Mouse (Mus musculus): ENCODE data around the gene Slc41a2.

The Slc41a2 gene

DNA sequence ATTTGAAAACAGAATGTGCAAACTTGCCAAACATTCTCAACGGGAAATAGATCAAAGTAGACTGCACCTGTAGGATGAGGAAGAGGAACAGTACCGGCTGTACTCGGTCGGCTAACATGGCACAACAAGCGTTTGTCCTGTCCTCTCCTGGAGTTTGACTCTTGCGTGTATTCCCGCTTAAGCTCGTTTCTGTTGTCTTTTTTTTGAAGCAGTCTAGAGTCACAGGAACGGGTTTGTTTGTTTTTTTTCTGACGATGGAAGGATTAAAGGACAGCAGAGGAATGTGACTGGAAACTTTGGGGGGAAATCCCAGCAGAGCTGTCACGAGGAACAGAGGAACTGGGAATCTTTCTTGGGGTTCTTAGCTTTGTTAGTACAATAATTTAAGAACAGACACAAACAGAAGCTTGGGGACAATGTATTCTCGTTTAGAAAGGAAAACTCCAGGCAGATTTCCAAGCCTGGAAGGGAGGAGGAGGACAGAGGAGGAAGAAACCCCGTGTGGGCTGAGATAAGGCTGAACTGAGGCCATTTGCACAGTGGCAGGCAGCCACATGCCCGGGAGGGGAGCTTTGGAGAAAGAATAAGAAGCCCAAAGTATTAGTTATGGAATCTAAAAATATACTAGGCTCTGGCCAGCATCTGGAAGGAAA lies 16.1 kb upstream of the Slc41a2 start:
- CTCF ChIA-PET: no interaction called here

DNA sequence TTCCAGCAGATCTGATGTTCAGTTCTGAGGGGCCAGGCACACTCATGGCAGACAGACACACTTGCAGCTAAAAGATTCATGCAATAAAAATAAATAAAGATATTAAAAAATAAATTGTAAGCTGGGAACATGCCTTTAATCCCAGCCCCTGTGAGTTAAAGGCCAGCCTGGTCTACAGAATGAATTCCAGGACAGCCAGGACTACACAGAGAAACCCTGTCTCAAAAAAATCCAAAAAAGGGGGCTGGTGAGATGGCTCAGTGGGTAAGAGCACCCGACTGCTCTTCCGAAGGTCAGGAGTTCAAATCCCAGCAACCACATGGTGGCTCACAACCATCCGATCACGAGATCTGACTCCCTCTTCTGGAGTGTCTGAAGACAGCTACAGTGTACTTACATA lies 14.1 kb upstream of the Slc41a2 start:
- CTCF ChIA-PET: interaction anchor here (0.7 kb wide), 2 partner anchors 14 to 65 kb away, joined by 3 read pairs; no protein-coding TSS in a partner anchor

DNA sequence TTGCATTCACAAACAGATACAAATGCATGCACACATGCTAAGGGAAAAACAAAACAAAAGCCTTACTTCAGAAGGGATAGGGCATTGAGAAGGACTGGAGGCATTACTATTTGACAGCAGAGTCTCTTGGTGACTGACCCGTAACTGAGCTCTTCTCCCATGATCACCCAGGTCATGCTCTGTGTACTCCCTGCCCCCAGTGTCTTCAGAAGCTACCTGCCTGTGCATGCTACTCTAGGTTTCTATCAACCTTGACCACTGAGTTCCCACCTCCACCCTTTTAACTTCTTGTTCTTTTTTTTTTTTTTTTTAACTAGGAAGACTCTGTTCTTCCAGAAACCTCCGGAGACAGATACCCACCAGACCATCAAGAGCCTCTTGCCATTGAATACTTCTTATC lies 13.0 kb upstream of the Slc41a2 start:
- CTCF ChIA-PET: interaction anchor here (0.7 kb wide), 1 partner anchor 24 kb away, joined by 5 read pairs; no protein-coding TSS in a partner anchor

DNA sequence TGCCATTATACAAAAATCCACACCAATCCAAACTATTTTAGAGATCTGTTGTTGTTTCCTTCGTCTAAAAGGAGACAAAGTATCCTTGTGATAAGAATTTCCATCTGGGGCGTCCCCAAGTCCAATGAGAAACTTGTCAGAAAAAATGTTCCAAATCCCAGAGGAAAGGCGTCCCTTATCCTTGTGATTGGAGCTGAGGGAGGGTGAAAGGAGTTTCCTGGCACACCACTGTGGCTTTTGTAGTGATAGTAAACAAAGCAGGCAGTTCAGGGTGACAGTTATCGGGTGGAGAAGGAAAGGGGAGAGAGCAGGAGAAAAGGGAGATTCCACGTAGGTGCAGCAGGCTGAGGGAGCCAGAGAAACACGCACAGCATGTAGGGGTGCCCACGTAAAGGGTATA lies 9.8 kb upstream of the Slc41a2 start:
- CTCF ChIA-PET: interaction anchor here (0.6 kb wide), 1 partner anchor 13 kb away, joined by 3 read pairs; the partner anchor contains the start of gene D10Wsu102e

DNA sequence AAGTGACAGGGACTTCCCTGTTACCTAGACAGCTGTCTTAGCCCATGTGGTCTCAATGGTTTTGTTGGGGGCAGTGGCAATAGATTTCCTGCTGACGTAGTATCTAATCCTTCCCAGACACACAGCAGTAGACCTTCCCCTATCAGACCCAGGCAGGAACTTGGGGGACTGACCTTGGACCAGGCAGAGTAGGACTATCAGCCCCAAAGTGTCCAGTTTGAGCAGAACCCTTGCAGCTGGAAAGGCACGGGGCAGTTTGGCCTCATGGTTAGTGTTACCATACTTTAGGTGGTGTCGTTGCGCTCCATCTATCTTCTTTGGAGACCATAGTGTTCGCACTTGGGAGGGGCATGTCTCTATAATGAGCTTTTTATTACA lies 8.7 kb upstream of the Slc41a2 start:
- CTCF ChIA-PET: interaction anchor here (0.7 kb wide), 1 partner anchor 12 kb away, joined by 3 read pairs; no protein-coding TSS in a partner anchor

DNA sequence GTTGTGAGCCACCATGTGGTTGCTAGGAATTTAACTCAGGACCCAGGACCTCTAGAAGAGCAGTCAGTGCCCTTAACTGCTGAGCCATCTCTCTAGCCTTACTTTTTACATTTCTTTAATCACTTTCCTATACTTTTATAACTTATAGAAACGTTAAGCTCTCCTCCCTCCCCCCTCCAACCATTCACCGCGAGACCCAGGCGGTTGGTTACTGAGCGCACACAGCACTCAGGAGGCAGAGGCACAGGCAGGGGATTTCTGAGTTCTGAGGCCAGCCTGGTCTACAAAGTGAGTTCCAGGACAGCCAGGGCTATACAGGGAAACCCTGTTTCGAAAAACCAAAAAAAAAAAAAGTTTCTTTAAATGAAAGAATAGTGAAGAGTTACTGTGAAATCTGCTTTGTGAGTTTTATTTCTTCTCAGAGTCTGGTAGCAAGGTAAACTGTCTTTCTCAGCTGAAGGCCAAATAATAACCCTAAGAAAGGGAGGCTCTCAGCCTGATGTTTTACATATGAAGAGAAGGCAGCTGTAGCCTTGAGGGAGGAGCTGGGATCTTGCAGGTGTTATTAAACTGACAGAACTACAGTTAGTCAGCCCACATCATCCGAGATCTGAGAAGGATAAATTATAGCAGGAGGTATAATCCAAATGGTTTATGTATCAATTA lies 8.1 kb upstream of the Slc41a2 start:
- CTCF ChIA-PET: interaction anchor here (0.7 kb wide), 1 partner anchor 12 kb away, joined by 3 read pairs; no protein-coding TSS in a partner anchor

DNA sequence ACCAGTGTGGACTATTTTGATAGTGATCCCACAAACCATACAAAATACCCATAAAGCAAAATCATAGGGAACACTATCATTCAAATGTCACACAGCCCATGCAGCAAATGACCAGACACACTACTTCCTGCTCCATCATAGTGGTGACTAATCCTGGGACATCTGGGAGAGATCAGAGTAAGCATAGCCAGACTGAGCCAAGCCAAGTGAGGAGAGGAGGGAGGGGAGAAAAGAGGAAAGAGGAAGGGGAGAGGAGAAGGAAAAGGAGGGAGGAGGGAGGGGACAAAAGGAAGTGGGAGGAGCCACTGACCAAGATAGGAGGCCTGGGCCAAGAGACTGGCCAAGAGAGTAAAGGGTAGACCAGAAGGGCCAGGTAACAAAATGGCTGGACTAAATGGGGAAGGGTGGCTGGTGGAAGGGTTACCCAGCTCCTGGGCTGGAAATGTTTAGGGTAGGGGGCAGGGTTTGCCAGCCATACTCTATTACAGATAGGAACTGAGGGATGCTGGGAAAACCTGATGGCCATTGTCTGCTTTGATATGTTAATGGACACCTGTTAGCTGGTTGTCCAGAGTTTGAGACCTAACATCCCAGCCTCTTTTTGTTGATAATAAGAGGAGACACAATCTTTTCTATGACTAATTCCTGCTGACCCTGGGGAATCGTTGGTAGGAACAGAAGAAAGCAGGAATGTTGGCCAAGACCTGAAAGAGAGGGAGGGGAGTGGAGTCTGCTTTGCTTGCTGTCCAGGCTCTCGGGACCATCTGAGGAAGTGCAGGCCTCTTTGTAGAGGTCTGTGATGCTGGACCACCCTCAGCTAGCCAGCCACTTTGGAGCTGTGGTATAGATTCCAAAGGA lies 6.4 kb upstream of the Slc41a2 start:
- CTCF ChIA-PET: no interaction called here

DNA sequence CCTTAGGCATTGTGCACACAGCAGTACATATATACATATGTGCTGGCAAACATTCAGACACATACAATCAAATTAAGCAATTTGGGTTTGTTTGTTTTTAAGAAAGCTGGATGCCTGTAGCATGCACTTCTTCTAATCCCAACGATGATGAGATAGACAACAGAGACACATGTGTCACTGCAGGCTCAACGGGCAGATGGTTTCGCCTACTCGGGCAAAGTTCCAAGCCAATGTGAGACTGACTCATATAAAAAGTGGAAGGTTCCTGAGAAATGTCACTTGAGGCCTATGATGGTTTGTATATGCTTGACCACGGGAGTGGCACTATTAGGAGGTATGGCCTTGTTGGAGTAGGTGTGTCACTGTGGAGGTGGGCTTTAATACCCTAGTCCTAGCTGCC lies 5.5 kb upstream of the Slc41a2 start:
- CTCF ChIA-PET: no interaction called here

DNA sequence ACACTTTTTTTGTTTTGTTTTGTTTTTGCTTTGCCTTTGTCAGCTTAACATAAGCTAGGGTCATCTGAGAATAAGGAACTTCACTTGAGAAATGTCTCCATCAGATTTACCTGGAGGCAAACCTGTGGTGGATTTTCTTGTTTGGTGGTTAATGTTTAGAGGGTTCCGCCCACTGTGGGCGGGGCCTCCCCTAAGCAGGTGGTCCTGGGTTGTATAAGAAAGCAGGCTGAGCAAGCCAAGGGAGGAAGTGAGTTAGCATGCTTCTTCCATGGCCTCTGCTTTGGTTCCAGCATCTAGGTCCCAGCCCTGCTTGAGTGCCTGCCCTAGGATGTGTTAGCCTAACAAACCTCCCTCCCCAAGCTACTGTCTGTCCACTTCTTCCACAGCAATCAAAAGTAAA lies 3.5 kb upstream of the Slc41a2 start:
- CTCF ChIA-PET: no interaction called here

DNA sequence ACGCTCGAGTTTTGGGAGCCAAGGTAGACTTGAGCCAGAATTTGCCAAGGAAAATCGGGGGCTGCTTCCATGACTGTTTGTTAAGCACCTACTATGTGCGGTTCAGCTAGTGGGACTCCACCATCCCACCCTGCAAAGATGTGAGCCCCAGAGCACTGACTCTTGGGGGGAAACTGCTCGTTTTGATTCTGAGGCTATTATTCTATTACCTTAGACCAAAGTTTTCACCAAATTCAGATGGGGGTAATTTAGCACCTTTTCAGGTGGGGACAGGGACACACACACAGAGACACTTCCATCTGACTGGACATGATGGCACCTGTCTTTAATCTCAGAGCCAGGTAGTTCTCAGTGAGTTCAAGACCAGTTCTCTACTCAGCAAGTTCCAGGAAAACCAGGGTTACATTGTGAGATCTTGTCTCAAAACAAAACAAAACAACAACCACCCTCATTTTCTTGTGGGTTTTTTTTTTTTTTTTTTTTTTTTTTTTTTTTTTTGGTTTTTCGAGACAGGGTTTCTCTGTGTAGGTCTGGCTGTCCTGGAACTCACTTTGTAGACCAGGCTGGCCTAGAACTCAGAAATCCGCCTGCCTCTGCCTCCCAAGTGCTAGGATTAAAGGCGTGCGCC lies 403 bp upstream of the Slc41a2 start:
- CTCF ChIA-PET: no interaction called here

DNA sequence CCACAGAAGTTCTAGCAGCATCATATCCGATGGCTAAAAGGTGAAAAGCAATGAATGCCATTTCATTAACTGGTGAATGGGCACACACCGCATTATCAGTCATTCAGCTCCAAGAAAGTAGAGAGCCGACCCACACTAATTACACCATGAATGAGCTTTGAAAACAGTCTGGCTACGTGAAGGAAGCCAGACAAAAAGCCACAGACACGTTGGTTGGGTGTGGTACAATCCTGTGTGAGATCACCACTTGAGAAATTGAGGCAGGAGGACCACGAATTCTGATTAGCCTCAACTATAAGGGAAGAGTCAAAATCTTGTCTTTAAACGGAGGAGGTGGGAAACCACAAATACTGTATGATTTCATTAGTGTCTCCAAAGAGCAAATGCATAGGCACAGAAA lies 1.3 kb downstream of the Slc41a2 start:
- CTCF ChIA-PET: no interaction called here

DNA sequence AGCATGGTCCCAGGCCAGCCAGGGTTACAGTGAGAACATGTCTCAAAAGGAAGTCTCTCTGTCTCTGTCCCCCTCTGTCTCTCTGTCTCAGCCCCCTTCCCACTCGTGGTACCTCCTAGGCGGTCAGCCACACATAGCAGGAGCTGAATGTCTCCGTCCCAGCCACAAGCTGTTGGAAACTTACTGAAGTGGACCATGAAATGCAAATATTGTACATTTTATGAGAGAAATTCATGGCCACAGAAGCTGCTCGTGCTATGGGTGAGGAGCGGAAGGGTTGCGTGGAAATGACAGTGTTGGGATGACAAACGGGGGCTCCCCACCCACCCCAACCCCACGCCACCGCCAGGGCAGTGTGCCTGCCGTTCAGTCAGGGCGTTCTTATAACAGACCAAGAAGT lies 5.1 kb downstream of the Slc41a2 start:
- CTCF ChIA-PET: interaction anchor here (0.5 kb wide), 1 partner anchor 29 kb away, joined by 4 read pairs; no protein-coding TSS in a partner anchor

DNA sequence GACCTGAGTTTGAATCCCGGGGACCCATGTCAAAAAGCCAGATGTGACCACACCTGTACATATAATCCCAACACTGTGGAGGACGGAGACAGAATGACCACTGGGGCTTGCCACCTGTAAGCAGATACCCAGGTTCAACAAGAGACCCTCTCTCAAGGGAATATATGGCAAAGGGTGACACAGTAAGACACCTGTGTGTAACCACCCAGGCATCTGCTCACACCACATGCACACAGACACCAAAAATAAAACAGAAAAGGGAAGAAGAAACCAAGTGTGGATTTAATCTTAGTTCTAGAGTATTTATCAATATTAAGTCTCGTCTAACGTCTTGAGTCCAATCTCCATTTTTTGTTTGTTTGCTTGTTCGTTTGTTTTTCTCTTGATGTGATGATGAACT lies 5.9 kb downstream of the Slc41a2 start:
- CTCF ChIA-PET: no interaction called here

DNA sequence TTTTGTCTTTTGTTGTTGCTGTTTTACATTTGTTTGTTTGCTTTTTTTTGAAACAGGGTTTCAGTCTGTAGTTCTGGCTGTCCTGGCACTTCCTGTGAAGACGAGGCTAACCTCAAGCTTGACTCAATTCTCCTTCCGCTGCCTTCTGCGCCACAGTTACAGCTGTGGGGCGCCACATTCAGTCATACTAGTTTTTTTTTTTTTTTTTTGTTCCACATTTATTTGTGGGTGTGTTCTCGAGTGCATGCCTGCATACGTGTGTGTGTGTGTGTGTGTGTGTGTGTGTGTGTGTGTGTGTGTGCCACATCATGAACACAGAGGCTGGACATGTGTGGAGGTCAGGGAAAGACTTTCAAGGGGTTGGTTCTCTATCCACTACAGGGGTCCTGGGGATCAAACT lies 7.3 kb downstream of the Slc41a2 start:
- CTCF ChIA-PET: no interaction called here

DNA sequence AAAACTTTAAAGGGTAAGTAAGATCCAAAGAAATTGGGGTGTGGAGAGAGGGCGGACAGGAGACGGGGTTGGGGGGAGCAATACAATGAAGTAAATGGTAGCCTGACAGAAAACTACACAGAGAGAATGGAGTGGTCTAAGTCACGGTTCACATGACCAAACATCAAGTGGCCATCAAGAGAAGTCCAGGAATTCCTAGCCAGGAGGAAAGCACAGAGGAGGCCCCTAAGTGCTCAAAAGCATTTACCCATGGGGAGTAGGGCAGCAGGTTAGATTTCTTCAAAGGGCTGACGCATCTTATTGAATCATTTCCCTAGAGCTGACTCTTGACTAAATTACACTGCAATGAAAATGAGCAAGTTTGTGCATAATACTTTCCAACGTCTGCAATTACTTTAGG lies 8.9 kb downstream of the Slc41a2 start:
- CTCF ChIA-PET: no interaction called here

DNA sequence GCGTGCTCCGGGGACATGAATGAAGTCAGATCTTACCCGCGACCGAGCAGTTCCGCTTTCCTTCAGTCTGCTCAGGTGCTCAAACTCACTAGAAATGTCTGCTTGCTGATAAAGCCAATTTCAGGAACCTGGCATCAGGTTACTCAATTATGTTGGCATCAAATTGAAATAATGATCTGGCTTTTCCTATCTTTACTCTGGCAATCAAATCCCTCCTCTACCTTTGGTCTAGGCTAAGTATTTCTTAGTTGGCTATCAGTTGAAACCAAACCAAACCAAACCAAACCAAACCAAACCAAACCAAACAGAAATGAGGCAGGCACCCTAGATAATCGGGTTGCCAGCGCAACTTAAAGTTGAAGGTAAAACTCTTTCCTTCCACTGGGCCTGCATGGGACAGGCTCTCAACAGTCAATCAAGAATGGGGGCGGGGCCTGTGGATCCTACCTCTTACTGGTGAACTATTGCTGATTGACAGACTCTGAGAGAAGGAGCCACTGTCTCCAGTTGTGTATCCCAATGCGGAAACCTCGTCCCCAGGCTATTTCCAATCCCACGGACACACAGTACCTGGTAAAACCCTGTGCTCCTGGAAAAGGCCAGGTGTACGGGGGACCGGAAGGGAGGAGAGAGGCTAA lies 10.9 kb downstream of the Slc41a2 start:
- CTCF ChIA-PET: no interaction called here

DNA sequence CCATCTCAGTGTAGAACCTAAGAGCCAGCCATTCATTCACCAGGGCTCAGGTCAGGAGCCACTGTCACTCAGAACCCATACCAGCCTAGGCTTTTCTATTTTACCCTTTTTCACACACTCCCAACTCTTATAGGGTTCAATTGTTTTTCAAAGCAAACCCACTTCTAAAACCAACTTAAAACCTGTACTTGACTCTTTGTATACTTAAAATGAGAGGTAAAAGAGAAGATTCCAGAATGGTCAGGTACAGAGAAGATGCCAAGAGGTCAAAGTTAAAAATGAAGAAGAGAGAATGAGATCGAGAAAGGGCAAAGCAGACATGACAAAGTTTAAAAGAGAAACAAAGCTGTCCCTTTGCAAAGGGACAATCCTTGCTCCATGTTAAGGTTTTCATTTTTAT lies 11.8 kb downstream of the Slc41a2 start:
- CTCF ChIA-PET: no interaction called here

DNA sequence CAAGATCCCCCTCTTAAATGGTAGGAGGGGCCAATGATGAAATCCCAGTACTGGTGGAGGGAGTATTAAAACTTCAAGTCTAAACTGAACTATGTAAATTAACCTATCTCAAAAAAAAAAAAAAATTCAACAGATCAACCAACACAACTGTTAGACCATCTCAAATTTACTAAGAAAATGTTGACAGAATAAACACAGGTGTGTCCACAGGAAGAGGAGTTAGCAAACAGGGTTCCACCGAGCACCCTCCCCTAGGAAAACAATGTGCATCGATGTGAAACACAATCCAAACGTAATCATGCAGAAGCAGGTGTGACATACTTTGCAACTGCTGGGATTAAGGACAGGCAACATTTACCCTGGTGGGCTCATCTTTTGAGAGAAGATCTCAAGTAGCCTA lies 12.8 kb downstream of the Slc41a2 start:
- CTCF ChIA-PET: no interaction called here

DNA sequence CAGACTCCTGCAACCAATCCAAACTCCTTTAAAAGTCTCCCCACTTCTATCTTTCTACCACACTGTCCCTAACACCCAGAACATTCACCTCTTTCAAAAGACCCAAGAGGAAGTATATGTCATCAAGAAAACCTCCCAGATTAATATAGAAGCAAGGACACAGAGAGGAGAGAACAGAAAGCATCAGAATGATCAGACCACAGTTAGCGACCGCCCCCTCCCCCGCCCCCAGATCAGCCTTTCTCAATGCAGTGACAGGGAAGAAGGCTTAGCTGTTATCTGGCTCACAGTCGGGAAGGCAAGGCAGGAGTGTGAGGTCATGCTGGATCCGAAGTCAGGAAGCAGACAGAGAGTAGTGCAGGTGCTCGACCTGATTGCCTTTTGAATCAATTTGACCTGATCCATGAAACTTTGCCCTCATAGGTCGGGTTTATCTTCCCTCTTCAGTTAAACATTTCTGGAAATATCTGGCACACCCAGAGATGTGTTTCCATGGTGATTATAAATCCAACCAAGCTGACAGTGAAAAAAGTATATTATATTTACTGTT lies 15.1 kb downstream of the Slc41a2 start:
- CTCF ChIA-PET: interaction anchor here (0.5 to 0.7 kb wide), 2 partner anchors 43 to 198 kb away, joined by 3 to 10 read pairs; no protein-coding TSS in a partner anchor

DNA sequence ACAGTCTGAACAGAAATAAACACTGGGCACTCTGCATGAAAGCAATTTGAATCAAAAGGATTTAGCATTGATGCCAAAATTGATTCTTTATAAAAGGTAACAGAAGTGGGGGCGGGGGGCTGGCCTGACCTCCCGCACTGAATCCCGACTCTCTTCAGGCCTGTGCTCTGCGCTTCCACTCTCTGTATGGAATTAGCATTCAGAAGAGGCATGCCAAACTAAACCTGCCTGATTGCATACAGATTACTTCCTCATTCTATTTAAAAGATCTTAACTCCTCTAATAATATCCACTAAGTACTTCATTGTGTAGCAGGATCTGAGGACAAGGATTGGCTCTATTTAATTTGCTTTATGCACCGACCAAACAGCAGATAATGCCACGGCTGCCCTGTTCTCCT lies 16.2 kb downstream of the Slc41a2 start:
- CTCF ChIA-PET: interaction anchor here (0.7 kb wide), 1 partner anchor 44 kb away, joined by 10 read pairs; no protein-coding TSS in a partner anchor

DNA sequence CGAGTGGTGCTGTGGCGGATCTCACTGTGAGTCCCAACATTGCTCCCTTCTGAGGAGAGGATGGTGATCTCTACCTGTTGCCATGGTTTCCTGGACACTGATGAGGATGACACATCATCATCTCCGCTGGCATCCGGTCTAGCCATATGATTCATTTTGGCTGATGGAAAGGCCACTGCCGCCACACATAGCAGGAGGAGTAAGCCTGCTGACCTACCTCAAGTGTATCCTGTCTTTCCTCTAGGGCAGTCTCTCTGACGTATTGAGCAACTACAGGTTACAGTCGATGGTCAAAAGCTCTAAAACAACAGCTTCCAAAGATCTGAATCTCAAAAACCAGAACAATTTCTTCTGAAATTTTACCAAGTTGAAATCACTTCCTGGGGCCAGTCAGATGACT lies 16.8 kb downstream of the Slc41a2 start:
- CTCF ChIA-PET: no interaction called here
